Mouse (Mus musculus) liver, adult 2 months (tissue): ENCODE measurements around the gene Dusp28.

Experiments used
- CTCF ChIP-seq: fragments of 200-500 bp; IDR thresholded peaks from 2 replicates; pipeline ENCODE4 v1.5.1; 2011; ENCODE audit warnings: low read depth, low read length, control low read depth
- POLR2A ChIP-seq: fragments of 200-500 bp; IDR thresholded peaks from 2 replicates; pipeline ENCODE4 v1.6.1; 2011; ENCODE audit warnings: low read length, control low read depth; ENCODE audit not compliant: insufficient read depth; ENCODE audit errors: extremely low read depth

GRCm38 (mm10) chr1:92950607-92951006, 43.8 kb downstream of the Dusp28 start, which contains the start of gene Gpr35:
- no peak for TF ChIP-seq CTCF
- no peak for TF ChIP-seq POLR2A
